Mouse (Mus musculus): ENCODE data around the gene Ppp3r1.
"Not testable (repeated sequence)": the region's sequence is repeated elsewhere in the genome, so short reads cannot be mapped to it uniquely, and the experiment has no call there.

DNA sequence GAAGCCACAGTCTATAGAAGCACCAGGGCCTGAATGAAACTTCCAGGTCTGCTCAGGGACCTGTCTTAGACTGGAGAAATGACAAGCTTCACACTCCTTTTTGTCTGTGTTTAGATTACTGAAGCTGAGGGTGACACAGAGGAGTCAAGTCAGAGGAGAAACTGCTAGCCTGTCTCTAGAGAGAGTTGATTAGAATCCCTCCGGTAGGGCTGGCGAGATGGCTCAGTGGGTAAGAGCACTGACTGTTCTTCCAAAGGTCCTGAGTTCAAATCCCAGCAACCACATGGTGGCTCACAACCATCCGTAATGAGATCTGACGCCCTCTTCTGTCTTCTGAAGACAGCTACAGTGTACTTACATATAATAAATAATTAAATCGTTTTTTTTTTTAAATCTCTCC is 79.5 kb downstream of the Ppp3r1 start:
- not testable (repeated sequence) for TF ChIP-seq CTCF, EP300 (IDR thresholded peaks at IDR 0.05; ENCODE audit: low read depth)
